Mouse (Mus musculus) embryonic fibroblast, embryonic 13.5 days (primary cell): Measurements from ENCODE around the gene Hist1h2bh. TPM values are rescaled to one million over a fixed set of nuclear protein-coding genes. Genes with fewer than 3 reads are reported as not detected.

Source experiments
- H3K27ac ChIP-seq: 2 replicates; pipeline ENCODE4 v1.5.1; 2012; ENCODE audit warnings: low read length, control low read depth, inconsistent platforms; ENCODE audit not compliant: insufficient read depth
- H3K4me1 ChIP-seq: 2 replicates; pipeline ENCODE4 v1.6.1; 2011; ENCODE audit warnings: low read length; ENCODE audit not compliant: control insufficient read depth, insufficient read depth
- H3K4me3 ChIP-seq: 2 replicates; pipeline ENCODE4 v1.5.1; 2011; ENCODE audit warnings: mild to moderate bottlenecking, control low read depth, low read length; ENCODE audit not compliant: insufficient read depth
- CTCF ChIP-seq: IDR thresholded peaks from 2 replicates; pipeline ENCODE4 v1.5.1; 2011; ENCODE audit warnings: mild to moderate bottlenecking, control low read depth, low read length, moderate library complexity, borderline replicate concordance; ENCODE audit not compliant: insufficient read depth
- POLR2A ChIP-seq: IDR thresholded peaks from 2 replicates; pipeline ENCODE4 v1.6.1; 2011; ENCODE audit warnings: low read depth, mild to moderate bottlenecking, control low read depth, low read length, moderate library complexity
- polyA plus RNA-seq: library from polyadenylated mRNA; stranded (reverse); fragments of >200 nt; gene quantifications from 2 replicates; pipeline ENCODE4 v1.2.4, GENCODE M21; 2011; ENCODE audit warnings: low read depth; ENCODE audit not compliant: missing spikeins, insufficient read length

Gene Hist1h2bh
- polyA plus RNA-seq, 1 experiment = 4.0 TPM

DNA sequence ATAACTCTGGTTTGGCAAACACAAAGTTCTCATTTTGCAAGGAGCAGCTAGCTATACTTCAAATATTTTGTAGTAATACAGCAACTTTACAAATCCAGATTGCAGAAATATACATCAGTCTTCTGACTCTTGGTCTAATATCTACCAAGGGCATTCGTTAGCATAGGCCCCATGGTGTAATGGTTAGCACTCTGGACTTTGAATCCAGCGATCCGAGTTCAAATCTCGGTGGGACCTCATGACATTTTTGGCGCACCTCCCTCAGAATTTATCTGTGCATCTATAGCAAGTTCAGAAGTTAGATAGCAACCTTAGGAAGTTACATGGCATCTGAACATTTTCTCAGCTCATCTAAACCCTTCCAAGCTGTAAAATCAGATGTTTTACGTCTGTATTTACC lies 24.3 kb downstream of the Hist1h2bh start:
- no peak for TF ChIP-seq CTCF
- no peak for TF ChIP-seq POLR2A
- no peaks in the 10 kb centered on the region; the same call in 1 of the 2 replicates for H3K4me1 ChIP-seq
- peak overlapping the region; percentile 63 for H3K4me3 ChIP-seq
- H3K27ac ChIP-seq = peak overlapping the region; percentile 57; the same call in 1 of the 2 replicates

DNA sequence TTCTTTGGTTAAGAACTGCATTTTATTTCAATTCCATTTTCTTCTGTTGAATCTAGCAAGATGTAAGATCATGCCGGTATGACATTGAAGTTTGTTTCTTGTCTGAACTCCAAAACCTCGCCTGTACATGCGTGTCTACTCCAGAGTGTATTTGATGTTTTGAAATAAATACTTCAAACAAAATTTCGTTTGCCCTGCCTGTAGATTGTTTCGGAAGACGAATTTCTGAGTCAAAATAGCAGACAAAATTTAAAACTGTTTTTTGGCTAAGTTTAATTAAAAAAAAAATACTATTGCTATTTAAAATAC lies 24.9 kb downstream of the Hist1h2bh start:
- TF ChIP-seq CTCF (no peak), POLR2A (no peak)
- Histone ChIP-seq H3K27ac (peak overlapping the region; percentile 99), H3K4me1 (no peaks in the 10 kb centered on the region; the same call in 1 of the 2 replicates), H3K4me3 (peak overlapping the region; percentile 91)

DNA sequence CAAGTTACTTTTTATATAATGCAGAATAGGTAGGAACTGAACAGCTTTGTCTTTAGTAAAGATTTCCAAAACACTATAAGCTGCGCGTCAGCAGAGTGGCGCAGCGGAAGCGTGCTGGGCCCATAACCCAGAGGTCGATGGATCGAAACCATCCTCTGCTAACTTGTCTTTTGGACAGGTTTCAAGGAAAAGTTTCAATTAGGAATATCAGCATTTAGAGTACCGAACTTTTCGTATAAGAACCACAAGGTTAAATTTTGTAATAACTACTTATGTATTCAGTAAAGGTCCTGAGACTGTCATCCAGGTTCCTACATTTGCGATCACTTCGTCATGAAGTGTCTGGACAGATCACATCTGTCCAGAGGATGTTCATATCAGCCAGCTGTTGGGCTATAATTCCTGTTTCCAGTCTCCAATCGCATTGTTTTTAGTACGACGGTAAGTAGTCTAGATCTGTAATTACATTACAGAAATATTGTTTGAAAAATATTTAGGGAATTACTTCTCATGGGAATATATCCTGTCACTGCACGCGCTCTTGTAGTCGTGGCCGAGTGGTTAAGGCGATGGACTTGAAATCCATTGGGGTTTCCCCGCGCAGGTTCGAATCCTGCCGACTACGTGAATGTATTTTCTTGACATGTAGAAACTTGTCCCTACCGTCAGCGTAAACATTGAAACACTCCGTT lies 25.4 kb downstream of the Hist1h2bh start:
- no peaks in the 10 kb centered on the region; the same call in 1 of the 2 replicates for H3K4me1 ChIP-seq
- TF ChIP-seq CTCF (no peak), POLR2A (no peak)
- peak overlapping the region; percentile 91 for H3K4me3 ChIP-seq
- peak overlapping the region; percentile 99 for H3K27ac ChIP-seq

DNA sequence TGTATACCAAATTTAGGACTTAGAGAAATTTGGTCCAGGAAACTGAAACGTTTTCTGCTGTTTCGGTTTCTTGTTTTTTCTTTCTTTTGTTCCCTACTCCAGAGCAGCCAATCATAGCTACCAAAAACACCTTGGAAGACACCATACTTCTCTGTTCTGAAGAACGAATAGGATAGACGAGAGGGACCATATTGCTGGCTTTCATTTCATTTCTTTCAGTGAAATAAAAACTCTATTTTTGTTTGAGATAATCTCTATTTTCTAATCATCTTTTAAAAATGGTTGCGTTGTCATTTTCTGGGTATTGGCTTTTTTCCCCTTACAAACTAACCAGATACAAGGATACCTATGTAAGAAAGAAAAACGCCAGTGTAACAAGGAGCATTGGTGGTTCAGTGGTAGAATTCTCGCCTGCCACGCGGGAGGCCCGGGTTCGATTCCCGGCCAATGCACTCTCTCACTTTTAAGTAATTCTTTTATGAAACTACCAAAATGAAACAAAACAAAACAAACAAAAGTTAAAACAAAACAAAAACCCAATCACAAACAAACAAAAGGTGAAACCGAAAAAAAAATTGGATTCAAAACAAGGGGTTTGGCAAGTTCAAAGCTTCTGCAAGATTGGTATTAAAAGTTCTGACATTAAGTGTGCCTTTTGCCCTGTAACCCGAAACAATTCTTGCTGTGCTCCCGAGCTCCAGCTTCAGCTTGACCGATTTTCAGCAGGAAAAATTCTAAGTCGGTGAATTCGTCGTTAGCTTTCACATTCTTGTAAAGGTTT lies 26.2 kb downstream of the Hist1h2bh start:
- no peak for TF ChIP-seq POLR2A
- TF ChIP-seq CTCF = no peak
- Histone ChIP-seq H3K4me3 (peak overlapping the region; percentile 52), H3K27ac (no peak overlapping the region), H3K4me1 (no peaks in the 10 kb centered on the region; the same call in 1 of the 2 replicates)

DNA sequence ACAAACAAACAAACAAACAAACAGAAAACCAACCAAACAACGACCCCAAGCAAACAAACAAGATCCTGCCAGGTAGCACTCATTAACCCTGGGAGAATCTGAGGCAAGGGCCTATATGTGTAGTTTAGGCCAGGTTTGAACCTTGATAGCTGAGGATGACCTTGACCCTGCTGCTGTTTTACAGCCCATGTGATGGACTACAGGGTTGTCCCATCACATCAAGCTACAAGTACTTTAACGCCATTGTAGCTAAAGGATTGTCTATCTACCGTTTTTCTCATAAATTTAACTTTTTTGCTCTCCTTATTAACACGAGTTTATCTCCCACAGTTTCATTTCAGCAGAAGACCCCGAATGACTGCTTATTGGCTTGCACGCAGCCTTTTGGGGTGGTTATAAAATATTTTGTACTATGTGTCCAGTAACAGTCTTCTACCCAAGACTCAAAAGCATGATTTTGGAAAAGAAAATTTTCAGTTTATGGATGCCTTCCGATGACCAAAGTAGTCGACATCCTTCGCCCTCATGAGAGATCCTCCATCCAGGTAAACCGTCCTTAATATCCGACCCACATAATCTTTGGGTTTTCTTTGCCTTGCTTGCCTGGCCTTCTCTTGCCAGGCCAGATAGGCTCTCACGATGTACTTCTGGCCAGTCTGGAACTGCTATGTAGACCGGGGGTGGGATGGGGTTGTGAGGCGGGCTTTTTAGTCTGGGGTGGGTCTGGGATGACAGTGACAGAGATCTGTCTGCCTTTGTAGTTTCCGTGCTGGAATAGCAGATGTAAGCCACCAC lies 27.2 kb downstream of the Hist1h2bh start:
- Histone ChIP-seq H3K4me3 (peak overlapping the region; percentile 39), H3K27ac (no peak overlapping the region), H3K4me1 (no peaks in the 10 kb centered on the region; the same call in 1 of the 2 replicates)
- TF ChIP-seq CTCF (no peak), POLR2A (no peak)

DNA sequence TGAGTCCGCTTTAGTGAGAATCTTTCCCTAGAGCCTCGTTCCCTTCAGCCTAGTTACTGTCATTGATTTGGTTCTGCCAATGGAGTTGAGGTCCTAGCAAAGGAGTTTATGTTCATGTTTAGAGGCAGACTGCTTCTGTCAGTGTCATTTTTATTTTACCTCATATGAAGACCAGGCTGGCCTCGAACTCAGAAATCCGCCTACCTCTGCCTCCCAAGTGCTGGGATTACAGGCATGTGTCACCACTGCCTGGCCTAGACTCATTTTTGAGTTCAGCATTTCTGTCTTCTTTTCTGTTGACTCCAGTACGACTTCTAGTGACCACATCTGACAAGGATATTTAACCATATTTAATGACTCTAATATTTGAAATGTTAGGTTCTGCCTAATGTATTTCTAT lies 27.9 kb downstream of the Hist1h2bh start:
- H3K4me1 ChIP-seq = no peaks in the 10 kb centered on the region
- H3K4me3 ChIP-seq = no peak overlapping the region
- TF ChIP-seq POLR2A (no peak), CTCF (no peak)
- no peak overlapping the region for H3K27ac ChIP-seq

DNA sequence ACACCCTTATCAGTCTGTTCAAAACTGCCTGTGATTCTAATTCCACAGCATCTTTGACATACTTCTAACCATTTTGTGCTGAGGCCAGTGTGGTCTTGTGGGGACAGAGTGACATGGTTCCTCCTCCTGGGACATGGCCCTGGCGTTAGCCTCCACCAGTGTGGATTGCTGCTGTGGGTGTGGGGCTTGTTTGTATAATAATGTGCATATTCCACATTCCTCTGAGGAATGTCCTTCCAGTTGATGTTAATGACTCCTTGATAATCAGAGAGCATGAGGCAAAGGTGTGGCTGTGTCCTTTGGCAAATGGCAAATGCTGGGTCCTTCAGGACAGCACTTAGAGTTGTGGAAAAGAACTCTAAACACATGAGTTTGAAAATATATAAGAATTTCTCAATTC lies 29.7 kb downstream of the Hist1h2bh start:
- Histone ChIP-seq H3K27ac (no peak overlapping the region), H3K4me1 (no peaks in the 10 kb centered on the region), H3K4me3 (no peak overlapping the region)
- TF ChIP-seq POLR2A = no peak
- no peak for TF ChIP-seq CTCF

DNA sequence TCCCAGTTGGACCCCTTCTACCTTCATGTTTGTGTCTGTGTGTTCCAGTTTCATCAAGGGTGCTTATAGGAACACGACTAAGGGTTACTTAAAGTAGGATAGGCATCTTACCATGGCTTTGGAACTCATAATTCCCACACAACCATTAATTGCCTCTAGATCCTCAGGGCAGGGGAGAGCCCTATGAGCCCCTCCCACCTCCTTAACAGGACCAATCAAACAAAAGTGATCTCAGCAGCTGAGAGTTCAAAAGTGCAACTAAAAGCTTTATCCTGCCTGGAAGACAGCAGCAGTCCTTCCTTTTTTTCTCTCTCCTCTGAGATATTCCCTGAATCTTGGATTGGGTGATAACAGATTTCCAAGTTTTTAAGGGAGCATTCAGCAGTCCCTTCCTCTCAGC lies 33.1 kb downstream of the Hist1h2bh start:
- H3K27ac ChIP-seq = no peak overlapping the region
- no peak overlapping the region for H3K4me3 ChIP-seq
- no peaks in the 10 kb centered on the region for H3K4me1 ChIP-seq
- TF ChIP-seq CTCF (no peak), POLR2A (no peak)

DNA sequence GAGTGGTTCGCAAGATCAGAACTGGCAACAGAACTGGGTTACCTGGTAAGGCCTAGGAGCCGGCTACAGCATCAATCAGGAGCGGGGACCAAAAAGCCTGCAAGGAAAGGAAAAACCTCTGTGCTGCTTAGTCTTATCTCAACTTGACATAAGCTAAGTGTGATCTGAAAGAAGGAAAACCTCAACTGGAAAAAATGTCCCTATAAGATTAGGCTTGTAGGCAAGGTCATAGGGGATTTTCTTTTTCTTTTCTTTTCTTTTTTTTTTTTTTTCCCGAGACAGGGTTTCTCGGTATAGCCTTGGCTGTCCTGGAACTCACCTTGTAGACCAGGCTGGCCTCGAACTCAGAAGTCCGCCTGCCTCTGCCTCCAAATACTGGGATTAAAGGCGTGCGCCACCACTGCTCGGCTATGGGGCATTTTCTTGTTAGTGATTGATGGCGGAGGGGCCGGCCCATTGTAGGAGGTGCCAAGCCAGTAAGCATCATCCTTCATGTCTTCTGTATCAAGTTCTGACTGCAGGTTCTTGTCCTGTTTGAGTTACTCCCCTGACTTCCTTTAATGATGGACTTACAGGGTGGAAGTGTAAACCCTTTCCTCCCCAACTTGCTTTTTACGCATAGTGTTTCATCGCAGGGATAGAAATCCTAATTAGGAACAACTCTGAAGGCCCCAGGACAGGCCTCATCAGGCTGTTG lies 36.2 kb downstream of the Hist1h2bh start:
- H3K4me1 ChIP-seq = no peaks in the 10 kb centered on the region; the same call in 1 of the 2 replicates
- H3K4me3 ChIP-seq = no peak overlapping the region; the same call in 1 of the 2 replicates
- no peak overlapping the region for H3K27ac ChIP-seq
- no peak for TF ChIP-seq POLR2A
- TF ChIP-seq CTCF = no peak
